Mouse (Mus musculus): ENCODE measurements at regions not wholly inside any gene's neighbourhood (a gene's known extent, or its start where the extent isn't known, plus 50 kb on each side); places are given as distances from the start of the nearest gene placed in this dataset.

- no peak for ATAC-seq (ENCODE audit: insufficient read depth)
- Histone ChIP-seq H3K27me3 (ENCODE audit: control insufficient read depth, insufficient read depth, low read length) (no peaks in the 10 kb centered on the region), H3K27ac (no peak overlapping the region), H3K4me1 (replicated peaks; ENCODE audit: control insufficient read depth in 2 of 2, insufficient read depth in 2 of 2, low read length in 1 of 2) (no peaks in the 10 kb centered on the region), H3K9me3 (ENCODE audit: control insufficient read depth, low read length) (no peaks in the 10 kb centered on the region), H3K4me2 (ENCODE audit: low read depth) (no peak overlapping the region), H3K4me3 (ENCODE audit: insufficient read depth in 1 of 2, low read depth in 2 of 2, low read length in 2 of 2) (no peak overlapping the region), H3K36me3 (replicated peaks; ENCODE audit: control insufficient read depth, insufficient read depth, low read depth) (no peaks in the 10 kb centered on the region), H3K9ac (replicated peaks) (no peak overlapping the region)
- TF ChIP-seq CTCF (IDR thresholded peaks at IDR 0.05; ENCODE audit: low read depth): no peak
- no peak for TF ChIP-seq EP300 (IDR thresholded peaks at IDR 0.05; ENCODE audit: low read depth)
- no peak for DNase-seq (ENCODE audit: low read depth in 3 of 3, low spot score in 3 of 3)
- 51% methylated on average over 5 of the region's 5 CpGs for WGBS (ENCODE audit: insufficient replicate concordance)
Observed at GRCm38 (mm10) chr14:110168632-110169031, 586.3 kb downstream of the Slitrk6 start.

GRCm38 (mm10) chr14:110128265-110128664 lies 626.7 kb downstream of the Slitrk6 start:
- TF ChIP-seq EP300 (IDR thresholded peaks at IDR 0.05; ENCODE audit: low read depth) (no peak), CTCF (IDR thresholded peaks at IDR 0.05; ENCODE audit: low read depth) (no peak)
- Histone ChIP-seq H3K4me3 (ENCODE audit: insufficient read depth in 1 of 2, low read depth in 2 of 2, low read length in 2 of 2) (no peak overlapping the region), H3K9me3 (ENCODE audit: control insufficient read depth, low read length) (no peaks in the 10 kb centered on the region), H3K9ac (replicated peaks) (no peak overlapping the region), H3K4me2 (ENCODE audit: low read depth) (no peak overlapping the region), H3K4me1 (replicated peaks; ENCODE audit: control insufficient read depth in 2 of 2, insufficient read depth in 2 of 2, low read length in 1 of 2) (no peaks in the 10 kb centered on the region), H3K27me3 (ENCODE audit: control insufficient read depth, insufficient read depth, low read length) (no peaks in the 10 kb centered on the region), H3K36me3 (replicated peaks; ENCODE audit: control insufficient read depth, insufficient read depth, low read depth) (no peaks in the 10 kb centered on the region), H3K27ac (no peak overlapping the region)
- DNase-seq (ENCODE audit: low read depth in 3 of 3, low spot score in 3 of 3) (no peak), ATAC-seq (ENCODE audit: insufficient read depth) (no peak)
- WGBS (ENCODE audit: insufficient replicate concordance): 44% methylated on average over 5 of the region's 5 CpGs

- WGBS (ENCODE audit: insufficient replicate concordance): 54% methylated on average over 6 of the region's 6 CpGs
- H3K9me3 ChIP-seq (ENCODE audit: control insufficient read depth, low read length): no peaks in the 10 kb centered on the region
- no peaks in the 10 kb centered on the region for H3K27me3 ChIP-seq (ENCODE audit: control insufficient read depth, insufficient read depth, low read length)
- DNase-seq (ENCODE audit: low read depth in 3 of 3, low spot score in 3 of 3) (no peak), ATAC-seq (ENCODE audit: insufficient read depth) (no peak)
- no peak overlapping the region for H3K27ac ChIP-seq
- no peaks in the 10 kb centered on the region for H3K4me1 ChIP-seq (replicated peaks; ENCODE audit: control insufficient read depth in 2 of 2, insufficient read depth in 2 of 2, low read length in 1 of 2)
- no peaks in the 10 kb centered on the region for H3K36me3 ChIP-seq (replicated peaks; ENCODE audit: control insufficient read depth, insufficient read depth, low read depth)
- no peak overlapping the region for H3K4me2 ChIP-seq (ENCODE audit: low read depth)
- H3K4me3 ChIP-seq (ENCODE audit: insufficient read depth in 1 of 2, low read depth in 2 of 2, low read length in 2 of 2): no peak overlapping the region
- H3K9ac ChIP-seq (replicated peaks): no peak overlapping the region
- TF ChIP-seq CTCF (IDR thresholded peaks at IDR 0.05; ENCODE audit: low read depth) (no peak), EP300 (IDR thresholded peaks at IDR 0.05; ENCODE audit: low read depth) (no peak)
Observed at GRCm38 (mm10) chr14:110125936-110126710, 628.8 kb downstream of the Slitrk6 start.

- H3K9ac ChIP-seq (replicated peaks): no peak overlapping the region
- no peak overlapping the region for H3K4me3 ChIP-seq (ENCODE audit: insufficient read depth in 1 of 2, low read depth in 2 of 2, low read length in 2 of 2)
- 76% methylated on average over 3 of the region's 3 CpGs for WGBS (ENCODE audit: insufficient replicate concordance)
- no peak for ATAC-seq (ENCODE audit: insufficient read depth)
- H3K4me1 ChIP-seq (replicated peaks; ENCODE audit: control insufficient read depth in 2 of 2, insufficient read depth in 2 of 2, low read length in 1 of 2): no peaks in the 10 kb centered on the region
- no peaks in the 10 kb centered on the region for H3K9me3 ChIP-seq (ENCODE audit: control insufficient read depth, low read length)
- TF ChIP-seq EP300 (IDR thresholded peaks at IDR 0.05; ENCODE audit: low read depth): no peak
- TF ChIP-seq CTCF (IDR thresholded peaks at IDR 0.05; ENCODE audit: low read depth): no peak
- H3K4me2 ChIP-seq (ENCODE audit: low read depth): no peak overlapping the region
- no peak overlapping the region for H3K27ac ChIP-seq
- no peaks in the 10 kb centered on the region for H3K27me3 ChIP-seq (ENCODE audit: control insufficient read depth, insufficient read depth, low read length)
- H3K36me3 ChIP-seq (replicated peaks; ENCODE audit: control insufficient read depth, insufficient read depth, low read depth): no peaks in the 10 kb centered on the region
- DNase-seq (ENCODE audit: low read depth in 3 of 3, low spot score in 3 of 3): no peak
Observed at GRCm38 (mm10) chr14:110122710-110123109, 632.2 kb downstream of the Slitrk6 start.

GRCm38 (mm10) chr14:110115578-110115977 lies 639.4 kb downstream of the Slitrk6 start:
- Histone ChIP-seq H3K4me1 (replicated peaks; ENCODE audit: control insufficient read depth in 2 of 2, insufficient read depth in 2 of 2, low read length in 1 of 2) (no peaks in the 10 kb centered on the region), H3K4me3 (ENCODE audit: insufficient read depth in 1 of 2, low read depth in 2 of 2, low read length in 2 of 2) (no peak overlapping the region), H3K9ac (replicated peaks) (no peak overlapping the region), H3K36me3 (replicated peaks; ENCODE audit: control insufficient read depth, insufficient read depth, low read depth) (no peaks in the 10 kb centered on the region), H3K27ac (no peak overlapping the region), H3K9me3 (ENCODE audit: control insufficient read depth, low read length) (no peaks in the 10 kb centered on the region), H3K4me2 (ENCODE audit: low read depth) (no peak overlapping the region), H3K27me3 (ENCODE audit: control insufficient read depth, insufficient read depth, low read length) (no peaks in the 10 kb centered on the region)
- DNase-seq (ENCODE audit: low read depth in 3 of 3, low spot score in 3 of 3) (no peak), ATAC-seq (ENCODE audit: insufficient read depth) (no peak)
- TF ChIP-seq EP300 (IDR thresholded peaks at IDR 0.05; ENCODE audit: low read depth): no peak
- TF ChIP-seq CTCF (IDR thresholded peaks at IDR 0.05; ENCODE audit: low read depth): no peak
- WGBS (ENCODE audit: insufficient replicate concordance): 63% methylated on average over 4 of the region's 4 CpGs

Measured in liver, embryonic 14.5 days (tissue).